Mouse (Mus musculus) spleen, embryonic (tissue): ENCODE results near the gene Fam114a1.

ENCODE experiments used
- CTCF ChIA-PET: fragments of 350-600 bp; sonication (Branson Sonifier 250); formaldehyde crosslinking; loops from one replicate; lab custom pipeline; 2022; lab: Charles Lee

Fam114a1 gene

GRCm38 (mm10) chr5:65003946-65004535, 34.2 kb downstream of the Fam114a1 start:
- CTCF ChIA-PET = interaction anchor here (0.6 to 0.9 kb wide), 2 partner anchors 18 to 270 kb away, joined by 3 to 4 read pairs; no protein-coding TSS in a partner anchor

GRCm38 (mm10) chr5:65005251-65005650, 35.4 kb downstream of the Fam114a1 start:
- CTCF ChIA-PET = no interaction called here

- CTCF ChIA-PET = no interaction called here
Observed at GRCm38 (mm10) chr5:65006011-65006491, 36.2 kb downstream of the Fam114a1 start.

- CTCF ChIA-PET = no interaction called here
Observed at GRCm38 (mm10) chr5:65011901-65012573, 42.2 kb downstream of the Fam114a1 start.

GRCm38 (mm10) chr5:65015508-65015907, 45.6 kb downstream of the Fam114a1 start:
- CTCF ChIA-PET = no interaction called here

- CTCF ChIA-PET = interaction anchor here (0.6 kb wide), 1 partner anchor 10 kb away, joined by 14 read pairs; no protein-coding TSS in a partner anchor
Observed at GRCm38 (mm10) chr5:65019109-65019508, 49.2 kb downstream of the Fam114a1 start.

GRCm38 (mm10) chr5:65019823-65020222, 50.0 kb downstream of the Fam114a1 start:
- CTCF ChIA-PET = interaction anchor here (0.5 kb wide), 1 partner anchor 639 kb away, joined by 7 read pairs; no protein-coding TSS in a partner anchor

GRCm38 (mm10) chr5:65022006-65022405, 52.1 kb downstream of the Fam114a1 start:
- CTCF ChIA-PET = interaction anchor here (0.6 kb wide), 1 partner anchor 18 kb away, joined by 3 read pairs; no protein-coding TSS in a partner anchor

GRCm38 (mm10) chr5:65024641-65025040, 54.8 kb downstream of the Fam114a1 start:
- CTCF ChIA-PET = interaction anchor here (1.0 to 1.1 kb wide), 2 partner anchors 63 to 215 kb away, joined by 4 to 5 read pairs; no protein-coding TSS in a partner anchor

GRCm38 (mm10) chr5:65025916-65026315, 56.0 kb downstream of the Fam114a1 start:
- CTCF ChIA-PET = interaction anchor here (0.5 to 1.1 kb wide), 2 partner anchors 80 to 216 kb away, joined by 4 to 8 read pairs; no protein-coding TSS in a partner anchor

- CTCF ChIA-PET = no interaction called here
Observed at GRCm38 (mm10) chr5:65026776-65027175, 56.9 kb downstream of the Fam114a1 start.

- CTCF ChIA-PET = no interaction called here
Observed at GRCm38 (mm10) chr5:65028019-65028418, 58.1 kb downstream of the Fam114a1 start.

- CTCF ChIA-PET = no interaction called here
Observed at GRCm38 (mm10) chr5:65036597-65036996, 66.7 kb downstream of the Fam114a1 start.

GRCm38 (mm10) chr5:65038305-65038704, 68.4 kb downstream of the Fam114a1 start:
- CTCF ChIA-PET = no interaction called here

GRCm38 (mm10) chr5:65038811-65039571, 69.1 kb downstream of the Fam114a1 start:
- CTCF ChIA-PET = interaction anchor here (0.5 to 1.3 kb wide), 2 partner anchors 9 to 36 kb away, joined by 3 read pairs; no protein-coding TSS in a partner anchor

- CTCF ChIA-PET = interaction anchor here (1.3 kb wide), 1 partner anchor 10 kb away, joined by 3 read pairs; no protein-coding TSS in a partner anchor
Observed at GRCm38 (mm10) chr5:65040463-65040862, 70.6 kb downstream of the Fam114a1 start.

- CTCF ChIA-PET = no interaction called here
Observed at GRCm38 (mm10) chr5:65043407-65043895, 73.6 kb downstream of the Fam114a1 start.

- CTCF ChIA-PET = no interaction called here
Observed at GRCm38 (mm10) chr5:65045642-65046370, 75.9 kb downstream of the Fam114a1 start.

GRCm38 (mm10) chr5:65046442-65047284, 76.8 kb downstream of the Fam114a1 start:
- CTCF ChIA-PET = interaction anchor here (0.6 kb wide), 1 partner anchor 356 kb away, joined by 5 read pairs; no protein-coding TSS in a partner anchor
